ENCODE assay signal across 8 mouse cellular contexts in genomic region chr17:24595126-24596072, GRCm38 (mm10). TPM values are rescaled to one million over a fixed set of nuclear protein-coding genes. Genes with fewer than 3 reads are reported as not detected.
A peak's percentile ranks its signal among the peaks of the same experiment; 100 is the strongest.
DNase-seq lines count a peak whose midpoint lies in the region; ATAC-seq and TF ChIP-seq lines count a peak whose summit lies in the region.
"Had no signal": no experiment of that assay in that cellular context is flagged by ENCODE, and none has a peak within 500 bp of the region (broad histone marks: within the 10 kb centered on the region; RNA-seq: fewer than 3 reads in every experiment).

No protein-coding gene starts in this region.

- TF ChIP-seq RAD21 in CH12.LX (IDR thresholded peaks at IDR 0.05; ENCODE audit: low read depth, low read length): peak; percentile 47

- H3K27ac ChIP-seq in kidney, postnatal 0 days: no peak overlapping the region
- no peak overlapping the region for H3K27ac ChIP-seq in CH12.LX (ENCODE audit: insufficient read depth, low read depth)

- TF ChIP-seq CTCF in kidney, postnatal 0 days (IDR thresholded peaks at IDR 0.05; ENCODE audit: low read depth): peak; percentile 51
- peak in 1 of 2 experiments; percentile 54; a peak in 2 of 4 replicates for TF ChIP-seq CTCF in CH12.LX (conservative IDR thresholded peaks at IDR 0.05 in 1 of 2, IDR thresholded peaks at IDR 0.05 in 1 of 2; ENCODE audit: low read depth in 2 of 2, low read length in 2 of 2)

- peak; percentile 36 for DNase-seq in kidney, postnatal 0 days (ENCODE audit: low spot score)
- no peak for DNase-seq in kidney, adult 8-10 months
- peak; percentile 49 for DNase-seq in 416B (ENCODE audit: low read depth)
- no peak for DNase-seq in CH12.LX (ENCODE audit: extremely low read depth)
- DNase-seq in urinary bladder, postnatal 4 days (ENCODE audit: low spot score in 2 of 2): no peak
- DNase-seq in T-cell, adult 2 months (ENCODE audit: low spot score): no peak
- DNase-seq: heart, postnatal 10 days had no signal

- no peak for TF ChIP-seq EP300 in CH12.LX (IDR thresholded peaks at IDR 0.05; ENCODE audit: low read length)

- no peak for TF ChIP-seq POLR2A in CH12.LX (IDR thresholded peaks at IDR 0.05; ENCODE audit: low read depth, low read length)

- H3K4me3 ChIP-seq in kidney, postnatal 0 days (replicated peaks; ENCODE audit: low read depth, low read length): no peak overlapping the region
- H3K4me3 ChIP-seq in CH12.LX (replicated peaks in 1 of 3; ENCODE audit: low read depth in 2 of 3, low read length in 2 of 3, poor library complexity in 1 of 3): no peak overlapping the region

- no peak; the same call in 1 of the 2 replicates for ATAC-seq in kidney, postnatal 0 days (replicated peaks; ENCODE audit: low FRiP score, low read depth)
- ATAC-seq in common myeloid progenitor, adult 5-6 weeks (replicated peaks; ENCODE audit: low read depth, poor library complexity, severe bottlenecking): 0 out of 2 replicates have a peak, but pooled peaks have one; percentile 52

- H3K9me3 ChIP-seq in kidney, postnatal 0 days (replicated peaks; ENCODE audit: low read length): no peaks in the 10 kb centered on the region
- H3K9me3 ChIP-seq in CH12.LX (replicated peaks; ENCODE audit: low read length): no peaks in the 10 kb centered on the region

- in situ Hi-C loops in CH12.LX (cut with MboI; ENCODE audit: low pct_ligation_motif_present, low pct_unique_long_range_greater_than_20kb, low sequenced_read_pairs): loop anchor here (5.0 kb wide), 1 partner anchor 57 kb away; the partner anchor contains the start of gene Slc9a3r2

- dilution Hi-C loops in CH12.LX (cut with MboI; ENCODE audit: extremely low pct_ligation_motif_present, extremely low pct_unique_long_range_greater_than_20kb, low sequenced_read_pairs): no loop called here

- no peak overlapping the region for H3K4me2 ChIP-seq in kidney, postnatal 0 days (ENCODE audit: low read length)
- no peak overlapping the region for H3K4me2 ChIP-seq in CH12.LX (ENCODE audit: insufficient read depth, low read depth, poor library complexity, severe bottlenecking)

- no peaks in the 10 kb centered on the region for H3K4me1 ChIP-seq in kidney, postnatal 0 days (replicated peaks; ENCODE audit: insufficient read depth, low read length)
- peaks cover 0 to 6% of the 10 kb centered on the region in 2 experiments; a peak in 1 of 4 replicates for H3K4me1 ChIP-seq in CH12.LX (ENCODE audit: control insufficient read depth in 1 of 2, insufficient read depth in 2 of 2)

- no peaks in the 10 kb centered on the region for H3K79me2 ChIP-seq in CH12.LX (replicated peaks; ENCODE audit: control insufficient read depth, extremely low read depth, insufficient read depth, poor library complexity, severe bottlenecking)

- no peaks in the 10 kb centered on the region for H3K27me3 ChIP-seq in kidney, postnatal 0 days (ENCODE audit: insufficient read depth, low read length)
- H3K27me3 ChIP-seq in CH12.LX (replicated peaks): no peaks in the 10 kb centered on the region

- H3K36me3 ChIP-seq in kidney, postnatal 0 days (ENCODE audit: insufficient read depth, low read length): peaks cover 64% of the 10 kb centered on the region
- H3K36me3 ChIP-seq in CH12.LX (replicated peaks in 1 of 2; ENCODE audit: control insufficient read depth in 1 of 2, insufficient read depth in 1 of 2, low read length in 1 of 2): peaks cover 91 to 99% of the 10 kb centered on the region in 2 experiments

- 67% methylated on average over 17 of the region's 17 CpGs for WGBS in kidney, postnatal 0 days

- no peak overlapping the region for H3K9ac ChIP-seq in kidney, postnatal 0 days (ENCODE audit: low read depth, low read length)
- H3K9ac ChIP-seq in CH12.LX (ENCODE audit: insufficient read depth, low read depth): no peak overlapping the region

TF ChIP-seq in CH12.LX, 34 proteins besides CTCF, POLR2A, EP300 and RAD21:
- TF ChIP-seq SMC3 (IDR thresholded peaks at IDR 0.05; ENCODE audit: low read depth, low read length): 0 out of 2 replicates have a peak, but pooled peaks have one; percentile 7
- no peak for TF ChIP-seq POLR2AphosphoS2 (IDR thresholded peaks at IDR 0.05; ENCODE audit: low read depth, low read length)

RNA-seq across cellular contexts. Expression of gene Tsc2, which starts 37.0 kb away (rescaled TPM):
- polyA plus RNA-seq in kidney, postnatal 0 days (2015; fragmentation: Nextera tagmentation; extraction: Ambion mirVana): 36.4 and 42.4 TPM in 2 replicates
- total RNA-seq in CH12.LX (2012; rRNA removed): 35.2 and 35.4 TPM in 2 replicates
- total RNA-seq in CH12.LX (2014; rRNA removed): 7.8 and 9.1 TPM in 2 replicates
- 54.4 and 69.8 TPM in 2 replicates for polyA plus RNA-seq in CH12.LX (2012; ENCODE audit: insufficient read length, low read depth)
- total RNA-seq in common myeloid progenitor, adult 5-6 weeks (2017): 39.0 and 52.2 TPM in 2 replicates

RNA-seq across cellular contexts. Expression of gene Nthl1, which starts 37.1 kb away (rescaled TPM):
- 13.4 and 14.9 TPM in 2 replicates for polyA plus RNA-seq in kidney, postnatal 0 days (2015; fragmentation: Nextera tagmentation; extraction: Ambion mirVana)
- 21.9 and 24.0 TPM in 2 replicates for total RNA-seq in CH12.LX (2012; rRNA removed)
- total RNA-seq in CH12.LX (2014; rRNA removed): 20.1 TPM in 2 replicates
- 20.4 and 25.7 TPM in 2 replicates for polyA plus RNA-seq in CH12.LX (2012; ENCODE audit: insufficient read length, low read depth)
- total RNA-seq in common myeloid progenitor, adult 5-6 weeks (2017): 18.0 and 25.1 TPM in 2 replicates

RNA-seq across cellular contexts. Expression of gene Pkd1, which starts 45.8 kb away (rescaled TPM):
- polyA plus RNA-seq in kidney, postnatal 0 days (2015; fragmentation: Nextera tagmentation; extraction: Ambion mirVana): 10.6 and 17.7 TPM in 2 replicates
- total RNA-seq in CH12.LX (2012; rRNA removed): 11.1 and 13.4 TPM in 2 replicates
- 2.7 and 2.8 TPM in 2 replicates for total RNA-seq in CH12.LX (2014; rRNA removed)
- 7.5 and 8.3 TPM in 2 replicates for polyA plus RNA-seq in CH12.LX (2012; ENCODE audit: insufficient read length, low read depth)
- total RNA-seq in common myeloid progenitor, adult 5-6 weeks (2017): 8.3 and 37.4 TPM in 2 replicates

RNA-seq across cellular contexts. Expression of gene Slc9a3r2, which starts 54.7 kb away (rescaled TPM):
- polyA plus RNA-seq in kidney, postnatal 0 days (2015; fragmentation: Nextera tagmentation; extraction: Ambion mirVana): 141 and 145 TPM in 2 replicates
- total RNA-seq in CH12.LX (2012; rRNA removed) (4.4 and 5.5 TPM in 2 replicates), CH12.LX (2014; rRNA removed) (1.8 and 2.1 TPM in 2 replicates)
- 4.8 and 5.1 TPM in 2 replicates for polyA plus RNA-seq in CH12.LX (2012; ENCODE audit: insufficient read length, low read depth)
- total RNA-seq in common myeloid progenitor, adult 5-6 weeks (2017): 1.3 and 1.4 TPM in 2 replicates

Comparison
In these comparisons a context has a peak if more than half of its experiments do, and no peak if none do; other contexts are left out.
1. DNase-seq: peak in kidney, postnatal 0 days (single experiment) and 416B (single experiment); none in kidney, adult 8-10 months (0 of 2), CH12.LX (single experiment), urinary bladder, postnatal 4 days (0 of 2) and T-cell, adult 2 months (single experiment).